In genomic region chr6:145374372-145374771, GRCm38 (mm10) we compare ENCODE assay signal across 11 mouse cellular contexts.
"Had no signal": no experiment of that assay in that cellular context is flagged by ENCODE, and none has a peak within 500 bp of the region (broad histone marks: within the 10 kb centered on the region; RNA-seq: fewer than 3 reads in every experiment).

No protein-coding gene starts in this region.

- H3K4me3 ChIP-seq: kidney, embryonic 15.5 days; limb, embryonic 12.5 days; midbrain, embryonic 12.5 days; neural tube, embryonic 12.5 days had no signal

- H3K27ac ChIP-seq: kidney, embryonic 15.5 days; liver, embryonic 14.5 days; midbrain, embryonic 12.5 days; neural tube, embryonic 12.5 days had no signal

- H3K27me3 ChIP-seq: kidney, embryonic 15.5 days; limb, embryonic 12.5 days; midbrain, embryonic 12.5 days; neural tube, embryonic 12.5 days had no signal

- DNase-seq: kidney, adult 11 months; liver; lung, adult 18-20 months; right cerebral cortex, postnatal 4 days; spleen, adult 18-20 months; thymus, adult 18-20 months had no signal

- H3K9me3 ChIP-seq: kidney, embryonic 15.5 days; limb, embryonic 12.5 days; midbrain, embryonic 12.5 days; neural tube, embryonic 12.5 days had no signal

- H3K36me3 ChIP-seq: kidney, embryonic 15.5 days; limb, embryonic 12.5 days; midbrain, embryonic 12.5 days; neural tube, embryonic 12.5 days had no signal

- H3K9ac ChIP-seq: kidney, embryonic 15.5 days; limb, embryonic 12.5 days; liver, embryonic 14.5 days; midbrain, embryonic 12.5 days; neural tube, embryonic 12.5 days had no signal

- H3K4me2 ChIP-seq: kidney, embryonic 15.5 days; limb, embryonic 12.5 days; midbrain, embryonic 12.5 days; neural tube, embryonic 12.5 days had no signal
